Mouse (Mus musculus) layer of hippocampus, postnatal 14 days (tissue): ENCODE results near the gene Gabrb1. TPM values are rescaled to one million over a fixed set of nuclear protein-coding genes. Genes with fewer than 3 reads are reported as not detected.
"Not testable (repeated sequence)": the region's sequence is repeated elsewhere in the genome, so short reads cannot be mapped to it uniquely, and the experiment has no call there.

Experiments
- DNase-seq, 2 experiments: peaks; one replicate each; pipeline ENCODE4 v3.0.0; 2021 to 2022; ENCODE audit warnings: low spot score in 2 of 2, mixed read lengths in 1 of 2
- total RNA-seq, 2 experiments: library from RNA; stranded (reverse); gene quantifications; 2 replicates each; pipeline ENCODE4 v1.2.3; 2021

The Gabrb1 gene
- total RNA-seq, 2 experiments from 2014 or later = 119 to 126 TPM

DNA sequence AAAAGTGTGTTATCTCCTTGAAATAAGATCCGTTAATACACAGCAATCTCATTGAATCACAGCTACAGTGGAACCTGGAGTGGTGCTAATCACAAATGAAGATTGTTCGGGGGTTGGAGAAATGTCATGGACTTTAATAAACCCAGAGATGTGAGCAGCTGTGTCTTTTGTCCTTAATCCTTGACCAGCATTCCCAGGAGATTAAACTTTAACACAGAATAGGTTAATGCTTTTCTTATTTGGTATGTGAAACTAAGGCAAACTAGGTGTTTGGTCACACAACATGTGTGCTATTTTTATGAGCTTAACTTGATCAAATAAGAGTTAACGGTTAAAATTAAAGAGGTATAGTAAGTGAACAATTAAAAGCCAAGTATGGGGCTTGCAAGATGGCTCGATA is 341.6 kb downstream of the Gabrb1 start:
- DNase-seq = no peak

GRCm38 (mm10) chr5:72003811-72004435 is 346.0 kb downstream of the Gabrb1 start:
- DNase-seq = no peak

DNA sequence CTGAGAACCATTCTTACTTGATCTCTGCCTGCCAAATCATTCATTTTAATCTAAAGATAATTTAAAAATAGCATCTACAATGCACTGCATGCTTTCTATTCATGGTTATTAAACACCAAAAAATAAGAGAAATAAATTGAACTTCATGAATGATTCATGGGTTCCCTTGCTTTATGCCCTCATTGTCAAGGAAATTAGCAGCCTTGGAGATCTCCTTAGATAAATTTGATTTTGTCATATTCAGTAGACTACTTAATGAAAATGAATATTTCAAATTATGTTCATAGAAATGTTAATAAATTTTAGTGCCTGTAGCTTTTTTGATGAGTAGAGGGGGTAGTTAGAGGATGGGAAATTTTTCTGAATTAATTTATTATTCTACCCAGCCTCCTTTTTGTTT is 379.0 kb downstream of the Gabrb1 start:
- no peak for DNase-seq

- DNase-seq = no peak
Observed at GRCm38 (mm10) chr5:72043226-72044151, 385.6 kb downstream of the Gabrb1 start.

DNA sequence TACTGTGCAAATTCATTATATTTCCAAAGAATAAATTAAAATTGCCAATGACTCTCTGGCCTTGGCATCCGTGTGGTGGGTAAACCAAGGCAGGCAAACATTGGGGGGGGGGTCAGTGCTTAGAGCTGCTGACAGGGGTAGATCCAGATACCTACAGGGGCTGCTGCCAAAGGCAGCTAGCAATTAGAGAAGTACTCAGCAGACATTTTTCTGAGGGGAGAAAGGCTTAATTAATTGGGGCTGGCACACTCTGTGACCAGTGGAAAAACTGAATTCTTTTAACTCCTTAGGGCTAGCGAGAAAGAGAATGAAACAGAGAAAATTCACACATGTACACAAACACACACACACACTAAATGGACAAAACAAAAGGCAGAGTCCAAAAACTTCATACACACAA is 388.3 kb downstream of the Gabrb1 start:
- DNase-seq = peak in 1 of 2 experiments; percentile 20

DNA sequence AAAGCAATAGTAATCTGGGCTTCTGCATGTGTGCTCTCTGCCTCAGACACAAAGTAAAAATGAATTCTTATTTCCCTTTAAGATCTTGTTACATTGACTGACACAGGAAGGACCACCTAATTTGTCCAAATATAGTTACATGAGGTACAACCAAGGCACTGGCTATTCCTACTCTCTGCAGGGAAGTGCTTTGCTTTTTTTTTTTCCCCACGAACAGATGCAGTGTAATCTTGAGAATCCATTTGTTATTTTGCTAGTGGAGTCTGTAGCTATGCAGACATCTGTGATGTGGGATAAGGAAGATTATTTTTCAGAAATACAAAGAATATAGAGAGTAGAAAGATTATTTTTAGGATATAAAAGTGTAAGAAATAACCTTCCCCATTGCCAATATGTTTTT is 406.2 kb downstream of the Gabrb1 start:
- peak in 1 of 2 experiments; percentile 12 for DNase-seq

DNA sequence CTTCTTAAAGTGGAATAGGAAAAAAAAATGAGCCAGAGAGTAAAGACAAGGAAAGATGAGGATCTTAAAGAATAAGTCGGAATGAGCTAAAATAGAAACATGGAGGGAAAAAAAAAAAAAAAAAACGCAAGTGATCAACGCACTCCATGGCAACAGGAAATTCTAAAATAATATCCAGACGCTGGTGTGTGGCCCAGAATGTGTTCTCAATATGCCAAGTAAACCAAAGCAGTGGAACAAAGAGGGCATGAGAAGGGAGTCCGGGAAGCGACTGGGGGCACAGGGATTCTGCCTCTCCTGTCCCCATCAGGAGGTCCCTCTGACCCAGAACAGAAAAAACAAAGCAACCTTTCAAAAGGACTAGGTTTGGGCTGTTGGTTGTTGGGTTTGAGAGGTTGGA is 410.9 kb downstream of the Gabrb1 start:
- DNase-seq = peak in 1 of 2 experiments; percentile 53

GRCm38 (mm10) chr5:72069398-72069797 is 411.5 kb downstream of the Gabrb1 start:
- DNase-seq = not testable (repeated sequence)

DNA sequence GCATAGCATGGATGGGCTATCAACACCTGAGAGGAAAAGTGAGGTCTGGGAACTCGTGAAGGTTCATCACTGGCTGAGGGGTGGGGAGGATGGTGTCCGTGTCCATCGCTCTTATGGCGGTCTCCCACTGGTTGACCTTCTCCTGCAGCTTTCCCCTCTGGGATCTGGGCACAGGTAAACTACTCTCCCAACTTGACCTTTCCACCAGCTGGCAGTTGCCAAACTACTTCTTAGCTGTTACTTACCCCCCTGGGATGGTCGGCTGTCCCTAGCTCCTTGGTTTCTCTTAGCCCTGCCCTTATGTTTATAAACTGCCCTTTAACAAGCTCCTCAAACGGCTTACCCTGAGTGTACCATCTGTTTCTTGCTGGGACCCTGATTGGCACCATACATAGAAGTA is 418.9 kb downstream of the Gabrb1 start:
- DNase-seq = no peak

DNA sequence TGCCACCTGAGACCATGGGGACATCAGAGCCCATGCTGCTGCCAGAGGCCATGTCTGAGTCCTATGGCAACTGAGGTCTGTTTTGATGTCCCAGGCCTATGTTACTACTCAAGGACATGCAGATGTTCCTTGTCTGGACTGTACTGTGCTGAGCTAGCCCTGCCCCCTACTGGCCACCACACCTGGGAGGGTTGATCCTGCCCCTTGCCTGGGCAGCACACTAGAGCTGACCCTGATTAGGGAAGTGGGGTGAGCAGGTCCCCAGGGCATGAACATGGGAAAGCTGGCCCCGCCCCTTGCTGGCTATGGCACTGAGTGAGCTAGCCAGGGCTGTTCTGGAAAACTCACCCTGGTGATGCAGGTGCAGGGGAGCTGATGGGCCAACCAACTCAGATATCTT is 428.6 kb downstream of the Gabrb1 start:
- DNase-seq = no peak

DNA sequence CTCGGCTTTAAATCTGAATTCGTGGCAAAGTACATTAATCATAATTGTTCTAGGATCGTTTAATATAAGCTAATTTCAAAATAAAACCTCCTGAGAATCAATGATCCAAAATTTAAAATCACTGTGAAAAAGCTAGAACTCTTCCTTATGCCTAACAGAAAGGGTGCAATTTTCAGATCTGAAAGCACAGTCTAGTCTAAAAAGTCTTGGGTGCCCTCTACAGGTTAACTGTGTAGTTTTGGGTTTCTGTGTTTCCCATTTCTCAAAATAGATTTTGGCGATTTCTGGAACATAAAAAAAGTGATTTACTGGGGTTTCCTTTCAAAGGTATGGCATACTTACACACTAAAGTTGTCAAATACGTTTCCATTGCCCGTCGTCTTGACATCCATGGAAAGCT is 436.7 kb downstream of the Gabrb1 start:
- peak in 1 of 2 experiments; percentile 80 for DNase-seq

DNA sequence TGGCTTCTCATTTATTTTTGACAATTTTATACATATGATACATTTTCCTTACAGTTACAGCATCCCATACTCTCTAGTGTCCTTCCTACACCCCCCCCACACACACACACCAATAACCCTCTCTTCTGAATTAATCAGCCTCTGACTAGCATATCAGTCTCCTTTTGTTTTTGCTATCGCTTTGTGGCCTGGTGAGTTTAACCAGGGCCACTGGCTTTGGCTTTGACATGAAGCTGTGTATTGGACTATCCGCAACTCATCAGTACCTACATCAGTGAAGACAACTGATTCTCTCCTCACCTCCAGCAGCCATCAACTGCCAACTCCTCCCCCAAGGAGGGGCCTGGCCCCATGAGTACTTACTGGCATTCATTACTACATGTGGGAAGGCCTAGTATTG is 437.1 kb downstream of the Gabrb1 start:
- DNase-seq = no peak

DNA sequence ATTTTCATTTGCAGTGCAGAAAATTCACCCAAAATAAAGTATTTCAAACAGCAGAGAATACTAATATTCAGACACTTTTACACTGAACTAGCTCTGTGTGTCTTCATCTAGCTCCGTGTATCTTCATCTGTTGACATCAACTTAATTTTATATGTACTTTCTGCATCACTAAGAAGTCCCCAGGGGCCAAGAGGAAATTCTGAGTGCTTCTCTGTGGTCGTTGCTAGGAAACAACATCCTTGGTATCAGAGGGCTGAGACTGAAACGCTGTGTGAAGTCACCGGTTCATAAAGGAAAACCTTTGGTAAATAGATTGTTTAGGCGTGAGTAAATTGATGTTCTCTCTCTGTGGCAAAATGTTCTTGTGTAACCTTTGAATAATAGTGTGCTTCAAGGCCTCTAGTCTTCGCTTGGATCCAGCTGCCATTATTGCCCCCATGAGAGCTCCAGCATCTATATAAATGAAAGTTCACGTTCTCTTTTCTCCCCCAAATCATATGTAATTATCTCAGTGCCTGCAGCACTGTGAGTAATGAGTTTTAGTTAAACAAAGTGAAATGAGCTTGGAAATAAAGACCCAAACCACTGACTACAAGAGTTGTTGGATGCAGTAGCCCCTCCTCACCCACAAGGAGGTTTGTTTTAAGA is 446.5 kb downstream of the Gabrb1 start:
- DNase-seq = no peak

DNA sequence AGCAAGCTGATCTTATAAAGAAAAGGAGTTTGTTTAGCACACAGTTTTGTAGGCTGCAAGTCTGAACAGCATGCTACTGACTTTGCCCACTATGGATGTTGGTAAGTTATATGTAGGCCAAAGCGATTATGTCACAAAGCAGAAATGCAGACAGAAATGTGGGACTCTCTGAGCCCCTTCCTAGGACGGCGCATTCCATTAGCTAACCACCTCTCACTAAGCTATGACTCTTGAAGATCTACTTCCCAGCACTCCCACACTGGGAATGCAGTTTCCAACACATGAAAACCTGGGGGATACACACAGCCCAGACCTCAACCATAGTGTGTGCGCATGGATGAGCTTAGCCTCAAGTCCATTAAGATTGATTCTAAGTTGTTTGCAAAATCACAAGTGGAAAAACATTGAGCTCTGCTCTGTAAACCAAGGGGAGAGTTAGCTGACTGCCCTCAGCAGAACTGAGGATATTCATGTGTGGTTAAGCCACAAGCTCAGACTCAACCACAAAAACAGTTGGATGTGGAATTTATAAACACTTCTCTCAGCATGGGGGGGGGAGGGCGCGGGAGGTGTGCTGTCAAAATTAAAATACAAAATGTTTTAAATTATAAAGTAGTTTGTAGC is 464.6 kb downstream of the Gabrb1 start:
- DNase-seq = no peak

DNA sequence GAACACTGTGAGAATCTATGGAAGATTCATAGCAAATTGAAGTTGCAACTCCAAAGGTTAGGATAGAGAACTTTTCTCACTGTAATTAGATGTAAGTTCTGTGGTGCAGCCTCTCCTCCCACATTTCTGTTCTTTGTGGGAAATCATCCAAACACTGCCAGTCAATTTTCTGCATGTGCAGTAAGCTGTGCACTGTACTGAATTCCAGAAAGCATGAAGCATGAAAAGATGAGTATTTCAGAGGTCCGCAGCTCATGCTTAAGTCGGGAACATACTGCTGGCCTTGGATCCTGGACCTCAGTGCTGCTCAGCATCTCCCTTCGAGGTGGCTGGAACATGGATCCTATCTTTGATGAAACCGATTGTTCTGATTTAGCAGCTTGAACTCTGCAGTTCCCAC is 468.8 kb downstream of the Gabrb1 start:
- DNase-seq = peak in 1 of 2 experiments; percentile 46

- DNase-seq = no peak
Observed at GRCm38 (mm10) chr5:72133906-72134305, 476.0 kb downstream of the Gabrb1 start.

DNA sequence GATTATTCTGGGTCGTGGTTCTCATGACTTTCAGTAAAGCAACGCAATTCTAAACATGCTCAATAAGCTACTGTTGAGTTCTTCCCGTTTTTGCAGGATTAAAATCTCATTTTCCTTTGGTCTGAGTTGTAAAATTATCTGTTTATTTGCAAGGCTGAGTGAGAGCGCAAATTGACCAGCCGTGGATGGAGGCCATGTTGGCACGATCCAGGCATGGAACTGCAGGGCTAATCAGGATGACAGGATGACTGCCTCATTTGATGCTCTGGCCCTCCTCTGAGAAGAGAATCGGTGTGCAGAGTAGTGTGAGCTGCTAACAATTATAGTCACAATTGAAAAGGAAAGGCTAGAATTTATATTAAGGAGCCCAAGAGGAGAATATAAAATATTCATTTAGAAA is 480.3 kb downstream of the Gabrb1 start:
- DNase-seq = no peak

- no peak for DNase-seq
Observed at GRCm38 (mm10) chr5:72139619-72140018, 481.7 kb downstream of the Gabrb1 start.

- peak; percentile 36 to 71 for DNase-seq
Observed at GRCm38 (mm10) chr5:72148679-72149078, 490.8 kb downstream of the Gabrb1 start.

DNA sequence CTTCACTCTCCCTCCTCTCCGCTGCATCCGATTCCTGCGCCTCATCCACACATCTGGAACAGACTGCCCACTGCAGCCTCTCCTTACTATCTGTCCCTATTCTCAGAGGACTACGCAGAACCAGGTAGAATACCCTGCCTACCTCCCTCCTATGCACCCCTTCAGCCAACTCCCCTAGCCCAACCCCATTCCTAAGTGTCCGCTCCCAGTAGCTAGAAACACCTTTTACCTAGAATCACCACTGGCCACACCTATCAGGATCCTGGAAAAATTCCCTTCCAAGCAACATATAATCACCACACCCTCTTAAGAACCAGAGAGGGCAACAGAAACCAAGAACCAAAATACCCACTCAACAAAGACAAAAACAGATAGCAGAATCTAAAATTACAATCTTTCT is 493.0 kb downstream of the Gabrb1 start:
- no peak for DNase-seq

GRCm38 (mm10) chr5:72155686-72156085 is 497.8 kb downstream of the Gabrb1 start:
- DNase-seq = not testable (repeated sequence)
